Mouse (Mus musculus) heart, embryonic 11.5 days (tissue): ENCODE data around the gene Xcr1. TPM values are rescaled to one million over a fixed set of nuclear protein-coding genes. Genes with fewer than 3 reads are reported as not detected.

Experiments used
- ATAC-seq: fragments of 200-750 bp; cut with Nextera tagmentation; replicated peaks from 2 replicates; pipeline ENCODE4 v1.8.0; 2017; ENCODE audit warnings: moderate library complexity; ENCODE audit not compliant: insufficient number of reproducible peaks, low FRiP score, low TSS enrichment
- H3K27ac ChIP-seq: fragments of 300-500 bp; sonication (generic); 2 replicates; pipeline ENCODE4 v1.5.1; 2014; ENCODE audit warnings: mild to moderate bottlenecking, low read depth, low read length
- H3K27me3 ChIP-seq: fragments of 300-500 bp; sonication (generic); 2 replicates; pipeline ENCODE4 v1.6.1; 2014; ENCODE audit warnings: mild to moderate bottlenecking, low read length, mixed read lengths; ENCODE audit not compliant: control insufficient read depth, insufficient read depth
- H3K36me3 ChIP-seq: fragments of 300-500 bp; sonication (generic); 2 replicates; pipeline ENCODE4 v1.6.1; 2014; ENCODE audit warnings: mild to moderate bottlenecking, low read length, moderate library complexity, mixed read lengths; ENCODE audit not compliant: control insufficient read depth, insufficient read depth
- H3K4me1 ChIP-seq: fragments of 300-500 bp; sonication (generic); 2 replicates; pipeline ENCODE4 v1.6.1; 2014; ENCODE audit warnings: low read length; ENCODE audit not compliant: control insufficient read depth, insufficient read depth
- H3K4me2 ChIP-seq: fragments of 300-500 bp; sonication (generic); 2 replicates; pipeline ENCODE4 v1.6.1; 2014; ENCODE audit warnings: mild to moderate bottlenecking, moderate library complexity
- H3K4me3 ChIP-seq: fragments of 300-500 bp; sonication (generic); 2 replicates; pipeline ENCODE4 v1.5.1; 2014; ENCODE audit warnings: low read depth, low read length
- H3K9ac ChIP-seq: fragments of 300-500 bp; sonication (generic); 2 replicates; pipeline ENCODE4 v1.6.1; 2014; ENCODE audit warnings: mild to moderate bottlenecking, low read depth, low read length, moderate library complexity
- H3K9me3 ChIP-seq: fragments of 300-500 bp; sonication (generic); replicated peaks from 2 replicates; pipeline ENCODE4 v1.6.1; 2016; ENCODE audit warnings: low read length; ENCODE audit not compliant: control insufficient read depth
- WGBS: fragments of 180-500 bp; shearing (Covaris S2); extraction: QIAGEN DNeasy Blood & Tissue Kit; methylation state at CpG from one replicate; pipeline ENCODE4 v1.1.7; 2014; ENCODE audit not compliant: insufficient replicate concordance; 5-methylcytosine and 5-hydroxymethylcytosine counted together
- polyA plus RNA-seq: library from polyadenylated mRNA; unstranded; fragments of >200 nt; fragmentation: Nextera tagmentation; extraction: Ambion mirVana; gene quantifications from 2 replicates; pipeline ENCODE4 v1.2.1, GENCODE M21; 2014

Gene Xcr1
- polyA plus RNA-seq, 1 experiment from 2014 or later, result not detected

DNA sequence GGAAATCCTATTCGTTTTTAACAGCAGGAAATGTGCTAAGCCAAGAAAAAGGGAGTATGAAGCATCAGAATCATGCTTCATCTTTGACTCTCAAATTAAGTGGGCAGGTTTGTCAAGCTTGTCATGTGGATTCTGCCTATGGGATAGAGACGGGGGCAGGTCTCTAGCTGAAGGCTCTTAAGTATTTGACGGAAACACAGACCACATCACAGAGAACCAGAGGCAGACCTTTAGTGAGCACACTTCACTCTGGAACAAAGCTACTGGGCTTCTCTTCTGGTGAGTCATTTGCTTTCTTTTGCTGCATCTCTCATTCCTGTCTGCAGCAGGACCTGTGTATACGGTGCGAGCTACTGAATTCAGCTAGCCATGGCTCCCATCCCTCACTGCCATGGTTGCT, 55.6 kb downstream of the Xcr1 start, which contains the start of gene Cxcr6:
TSS of gene Cxcr6 (plus strand) at position 209 of the 400 bp plus-strand sequence.
- no peak for ATAC-seq
- Histone ChIP-seq H3K27ac (no peak within 1 kb of the TSS), H3K9me3 (no peaks in the 10 kb centered on the region), H3K9ac (no peak within 1 kb of the TSS), H3K27me3 (no peaks in the 10 kb centered on the region), H3K4me3 (no peak within 1 kb of the TSS), H3K36me3 (peaks cover 4% of the 10 kb centered on the region; the same call in 1 of the 2 replicates), H3K4me2 (no peak within 1 kb of the TSS), H3K4me1 (no peaks in the 10 kb centered on the region)
- WGBS, result 81% methylated on average over 5 of the region's 5 CpGs

DNA sequence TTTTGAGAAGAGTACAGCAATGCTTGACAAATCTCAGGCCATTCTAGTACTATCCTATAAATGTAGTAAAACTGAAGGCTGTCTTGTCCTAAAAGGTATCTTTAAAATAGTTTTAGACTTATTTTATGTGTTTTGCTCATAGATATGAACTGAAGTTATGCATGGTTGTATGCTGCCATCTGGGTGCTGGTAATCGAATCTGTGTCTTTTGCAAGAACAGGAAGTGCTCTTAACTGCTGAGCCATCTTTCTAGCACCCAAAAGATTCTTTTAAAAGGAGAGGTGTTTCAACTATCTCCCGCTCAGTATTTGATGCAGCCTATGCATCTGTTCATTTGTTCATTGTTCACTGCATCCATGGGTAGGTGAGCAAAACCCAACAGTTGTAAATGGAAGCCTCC, 56.6 kb downstream of the Xcr1 start:
- Histone ChIP-seq H3K27me3 (no peaks in the 10 kb centered on the region), H3K4me1 (no peaks in the 10 kb centered on the region), H3K9ac (no peak overlapping the region), H3K27ac (no peak overlapping the region), H3K4me3 (no peak overlapping the region), H3K4me2 (no peak overlapping the region), H3K9me3 (no peaks in the 10 kb centered on the region), H3K36me3 (peaks cover 9% of the 10 kb centered on the region)
- no peak for ATAC-seq
- 88% methylated on average over 2 of the region's 2 CpGs for WGBS

DNA sequence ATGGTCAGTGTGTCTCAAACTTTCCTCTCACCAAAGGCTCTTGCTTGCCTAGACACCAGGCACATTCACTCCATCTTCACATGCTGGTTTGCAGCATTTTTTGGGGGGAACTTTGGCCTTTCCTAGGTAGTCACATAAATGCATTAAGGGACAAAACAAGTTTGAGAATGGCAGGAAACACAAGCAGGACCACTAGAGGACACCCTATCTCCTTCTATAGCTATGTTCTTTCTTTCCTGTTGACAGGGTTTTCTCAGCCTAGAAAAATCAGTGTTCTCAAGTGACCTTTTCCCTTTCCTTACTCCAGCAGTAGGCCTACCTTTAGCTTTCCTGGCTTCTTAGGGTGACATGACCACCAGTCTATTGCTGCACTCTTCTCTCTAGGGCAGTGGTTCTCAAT, 58.9 kb downstream of the Xcr1 start:
- Histone ChIP-seq H3K4me1 (no peaks in the 10 kb centered on the region), H3K36me3 (peaks cover 9% of the 10 kb centered on the region), H3K27ac (no peak overlapping the region)

DNA sequence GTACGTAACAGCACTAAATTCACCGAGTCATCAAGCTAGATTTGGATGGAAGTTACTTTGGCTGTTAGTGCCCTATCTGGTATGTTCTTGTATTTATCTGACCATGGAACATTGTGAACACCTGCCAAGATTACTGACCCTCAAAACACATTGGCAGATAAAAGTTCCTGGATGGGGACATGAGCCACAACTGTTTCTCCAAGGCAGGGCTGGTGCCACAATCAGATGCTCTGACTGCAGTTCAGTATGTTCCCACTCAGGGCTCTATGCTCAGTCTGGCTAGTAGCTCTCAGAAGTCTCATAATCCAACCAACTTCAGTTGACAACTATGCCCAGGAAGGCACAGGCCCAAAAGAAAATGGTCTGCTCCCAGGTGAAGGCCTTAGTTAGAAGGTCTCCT, 59.4 kb downstream of the Xcr1 start:
- 94% methylated on average over 2 of the region's 2 CpGs for WGBS

More for the DNA sequence above, 58.9 kb downstream of the Xcr1 start:
- no peak for ATAC-seq
- Histone ChIP-seq H3K4me2 (no peak overlapping the region), H3K4me3 (no peak overlapping the region), H3K27me3 (no peaks in the 10 kb centered on the region), H3K9ac (no peak overlapping the region), H3K9me3 (no peaks in the 10 kb centered on the region)

More for the DNA sequence above, 59.4 kb downstream of the Xcr1 start:
- peaks cover 9% of the 10 kb centered on the region for H3K36me3 ChIP-seq
- H3K27me3 ChIP-seq, result no peaks in the 10 kb centered on the region
- no peak overlapping the region for H3K4me2 ChIP-seq
- H3K4me1 ChIP-seq, result no peaks in the 10 kb centered on the region
- H3K9me3 ChIP-seq, result no peaks in the 10 kb centered on the region
- no peak overlapping the region for H3K4me3 ChIP-seq
- no peak overlapping the region for H3K9ac ChIP-seq
- ATAC-seq, result no peak
- no peak overlapping the region for H3K27ac ChIP-seq

Other genes starting within 250 kb of the Xcr1 start
- gene Slc6a20b, start 229.5 kb downstream of the Xcr1 start, polyA plus RNA-seq, result 0.13 and 0.20 TPM in 2 replicates
- gene Ccr9, start 183.6 kb downstream of the Xcr1 start, polyA plus RNA-seq, result 0.17 and 0.21 TPM in 2 replicates
- gene Slc6a20a, start 183.1 kb downstream of the Xcr1 start, polyA plus RNA-seq, result not detected in 2 replicates
- gene Lztfl1, start 144.3 kb downstream of the Xcr1 start, polyA plus RNA-seq, result 37.5 and 37.6 TPM in 2 replicates
- gene Cxcr6, start 55.6 kb downstream of the Xcr1 start, polyA plus RNA-seq, result 0.82 TPM in 1 of 2 replicates, not detected in the other
- 27.4 and 29.1 TPM in 2 replicates for gene Fyco1, start 10.1 kb downstream of the Xcr1 start, polyA plus RNA-seq
- 0.80 and 0.92 TPM in 2 replicates for gene Ccr1, start 106.7 kb upstream of the Xcr1 start, polyA plus RNA-seq
- not detected in 2 replicates for gene Ccr1l1, start 116.4 kb upstream of the Xcr1 start, polyA plus RNA-seq
- not detected in 2 replicates for gene Ccr3, start 159.9 kb upstream of the Xcr1 start, polyA plus RNA-seq
- gene Ccr2, start 239.9 kb upstream of the Xcr1 start, polyA plus RNA-seq, result 0.39 TPM in 1 of 2 replicates, not detected in the other